Mouse (Mus musculus): ENCODE measurements around the gene Angptl7. TPM values are rescaled to one million over a fixed set of nuclear protein-coding genes. Genes with fewer than 3 reads are reported as not detected.

Gene Angptl7
- polyA plus RNA-seq, 1 experiment from 2014 or later = 1.2 TPM

DNA sequence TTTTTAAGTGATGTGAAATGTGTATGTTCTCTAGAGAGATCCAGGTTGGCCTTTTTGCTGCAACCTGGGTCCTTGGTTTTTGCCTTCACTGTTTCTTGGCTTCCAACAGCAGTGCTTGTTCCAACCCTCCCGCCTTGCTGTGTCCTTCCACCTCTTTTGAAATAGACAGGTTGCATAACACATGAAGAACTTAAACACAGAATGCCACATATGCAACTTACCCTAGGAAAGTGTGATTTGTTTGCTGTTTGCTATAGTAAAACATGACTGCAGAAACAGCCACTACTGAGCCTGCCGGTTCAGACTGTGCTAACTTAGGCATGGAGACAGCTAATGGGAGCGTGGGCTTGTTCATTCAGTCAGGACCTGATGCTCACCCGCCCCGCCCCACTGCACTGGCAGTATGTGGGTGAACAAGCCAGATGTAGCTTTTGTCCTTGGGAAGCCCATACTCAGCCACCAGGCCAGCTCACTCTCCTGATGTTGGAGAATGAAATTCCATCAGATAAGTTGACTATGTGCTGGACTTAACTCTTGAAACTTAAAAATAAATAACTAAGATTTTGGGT lies 33.7 kb downstream of the Angptl7 start:
- H3K4me3 ChIP-seq (ENCODE audit: low read depth, low read length) = no peak overlapping the region
- H3K36me3 ChIP-seq (ENCODE audit: control insufficient read depth, insufficient read depth, low read length) = peaks cover 50% of the 10 kb centered on the region
- no peak overlapping the region for H3K9ac ChIP-seq (ENCODE audit: low read length)
- 87% methylated on average over 5 of the region's 5 CpGs for WGBS
- no peak for DNase-seq (ENCODE audit: low spot score)
- H3K27me3 ChIP-seq (ENCODE audit: control insufficient read depth, insufficient read depth, low read length) = no peaks in the 10 kb centered on the region
- no peak overlapping the region for H3K27ac ChIP-seq (replicated peaks)
- no peaks in the 10 kb centered on the region for H3K4me1 ChIP-seq (replicated peaks; ENCODE audit: control insufficient read depth, insufficient read depth)
- ATAC-seq (ENCODE audit: low FRiP score, low TSS enrichment) = no peak
- H3K9me3 ChIP-seq (ENCODE audit: control insufficient read depth, low read length) = no peaks in the 10 kb centered on the region
- H3K4me2 ChIP-seq (replicated peaks; ENCODE audit: low read depth) = no peak overlapping the region
- TF ChIP-seq EP300 (optimal IDR thresholded peaks at IDR 0.05) (no peak), CTCF (IDR thresholded peaks at IDR 0.05; ENCODE audit: low read depth) (no peak)

DNA sequence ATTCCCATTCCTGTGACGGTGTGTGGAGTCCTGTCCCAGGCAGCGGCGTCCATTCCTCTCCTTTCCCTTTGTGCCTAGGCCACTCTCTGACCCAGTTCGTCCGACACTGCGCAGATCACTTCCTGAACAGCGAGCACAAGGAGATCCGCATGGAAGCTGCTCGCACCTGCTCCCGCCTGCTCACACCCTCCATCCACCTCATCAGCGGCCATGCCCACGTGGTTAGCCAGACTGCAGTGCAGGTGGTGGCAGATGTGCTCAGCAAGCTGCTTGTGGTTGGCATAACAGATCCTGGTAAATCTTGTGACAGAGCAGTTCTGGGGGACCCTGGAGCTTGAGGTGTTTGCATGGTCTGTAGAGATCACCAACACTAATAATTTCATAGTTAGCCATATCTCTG lies 35.4 kb downstream of the Angptl7 start:
- Histone ChIP-seq H3K36me3 (ENCODE audit: control insufficient read depth, insufficient read depth, low read length) (peaks cover 42% of the 10 kb centered on the region), H3K9me3 (ENCODE audit: control insufficient read depth, low read length) (no peaks in the 10 kb centered on the region), H3K4me2 (replicated peaks; ENCODE audit: low read depth) (no peak overlapping the region), H3K4me1 (replicated peaks; ENCODE audit: control insufficient read depth, insufficient read depth) (no peaks in the 10 kb centered on the region), H3K27ac (replicated peaks) (no peak overlapping the region), H3K27me3 (ENCODE audit: control insufficient read depth, insufficient read depth, low read length) (no peaks in the 10 kb centered on the region), H3K9ac (ENCODE audit: low read length) (no peak overlapping the region), H3K4me3 (ENCODE audit: low read depth, low read length) (no peak overlapping the region)
- no peak for DNase-seq (ENCODE audit: low spot score)
- 88% methylated on average over 12 of the region's 12 CpGs for WGBS
- no peak for TF ChIP-seq EP300 (optimal IDR thresholded peaks at IDR 0.05)
- TF ChIP-seq CTCF (IDR thresholded peaks at IDR 0.05; ENCODE audit: low read depth) = no peak
- ATAC-seq (ENCODE audit: low FRiP score, low TSS enrichment) = no peak

DNA sequence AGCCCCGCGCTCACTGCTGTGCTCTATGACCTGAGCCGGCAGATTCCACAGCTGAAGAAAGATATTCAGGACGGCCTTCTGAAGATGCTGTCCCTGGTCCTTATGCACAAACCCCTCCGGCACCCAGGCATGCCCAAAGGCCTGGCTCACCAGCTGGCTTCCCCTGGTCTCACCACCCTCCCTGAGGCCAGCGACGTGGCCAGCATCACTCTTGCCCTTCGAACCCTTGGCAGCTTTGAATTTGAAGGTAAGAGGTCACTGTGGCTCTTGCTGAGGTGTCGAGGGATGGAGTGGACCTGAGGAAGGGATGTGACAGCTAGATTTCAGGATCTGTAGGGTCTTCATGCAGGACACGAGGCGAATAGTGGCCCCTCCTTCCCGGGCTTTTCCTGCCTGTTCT lies 36.0 kb downstream of the Angptl7 start:
- 87% methylated on average over 12 of the region's 12 CpGs for WGBS
- DNase-seq (ENCODE audit: low spot score) (no peak), ATAC-seq (ENCODE audit: low FRiP score, low TSS enrichment) (no peak)
- Histone ChIP-seq H3K9ac (ENCODE audit: low read length) (no peak overlapping the region), H3K9me3 (ENCODE audit: control insufficient read depth, low read length) (no peaks in the 10 kb centered on the region), H3K27ac (replicated peaks) (no peak overlapping the region), H3K4me1 (replicated peaks; ENCODE audit: control insufficient read depth, insufficient read depth) (no peaks in the 10 kb centered on the region), H3K4me3 (ENCODE audit: low read depth, low read length) (no peak overlapping the region), H3K4me2 (replicated peaks; ENCODE audit: low read depth) (no peak overlapping the region), H3K27me3 (ENCODE audit: control insufficient read depth, insufficient read depth, low read length) (no peaks in the 10 kb centered on the region), H3K36me3 (ENCODE audit: control insufficient read depth, insufficient read depth, low read length) (peaks cover 42% of the 10 kb centered on the region)
- TF ChIP-seq CTCF (IDR thresholded peaks at IDR 0.05; ENCODE audit: low read depth) (no peak), EP300 (optimal IDR thresholded peaks at IDR 0.05) (no peak)

- H3K36me3 ChIP-seq (ENCODE audit: control insufficient read depth, insufficient read depth, low read length) = peaks cover 42% of the 10 kb centered on the region
- no peak for ATAC-seq (ENCODE audit: low FRiP score, low TSS enrichment)
Observed at GRCm38 (mm10) chr4:148463208-148463960, 36.9 kb downstream of the Angptl7 start.

GRCm38 (mm10) chr4:148462717-148463116 lies 37.5 kb downstream of the Angptl7 start:
- 94% methylated on average over 13 of the region's 13 CpGs for WGBS
- no peak overlapping the region for H3K9ac ChIP-seq (ENCODE audit: low read length)
- no peaks in the 10 kb centered on the region for H3K27me3 ChIP-seq (ENCODE audit: control insufficient read depth, insufficient read depth, low read length)
- no peak for DNase-seq (ENCODE audit: low spot score)
- H3K4me1 ChIP-seq (replicated peaks; ENCODE audit: control insufficient read depth, insufficient read depth) = no peaks in the 10 kb centered on the region
- H3K36me3 ChIP-seq (ENCODE audit: control insufficient read depth, insufficient read depth, low read length) = peaks cover 36% of the 10 kb centered on the region
- no peak overlapping the region for H3K4me2 ChIP-seq (replicated peaks; ENCODE audit: low read depth)
- no peak overlapping the region for H3K4me3 ChIP-seq (ENCODE audit: low read depth, low read length)
- ATAC-seq (ENCODE audit: low FRiP score, low TSS enrichment) = no peak
- H3K9me3 ChIP-seq (ENCODE audit: control insufficient read depth, low read length) = no peaks in the 10 kb centered on the region
- H3K27ac ChIP-seq (replicated peaks) = no peak overlapping the region
- no peak for TF ChIP-seq CTCF (IDR thresholded peaks at IDR 0.05; ENCODE audit: low read depth)
- no peak for TF ChIP-seq EP300 (optimal IDR thresholded peaks at IDR 0.05)

More at GRCm38 (mm10) chr4:148463208-148463960, 36.9 kb downstream of the Angptl7 start:
- no peak overlapping the region for H3K4me2 ChIP-seq (replicated peaks; ENCODE audit: low read depth)
- H3K27ac ChIP-seq (replicated peaks) = no peak overlapping the region
- no peak for DNase-seq (ENCODE audit: low spot score)
- no peaks in the 10 kb centered on the region for H3K27me3 ChIP-seq (ENCODE audit: control insufficient read depth, insufficient read depth, low read length)
- WGBS = 68% methylated on average over 14 of the region's 14 CpGs
- no peaks in the 10 kb centered on the region for H3K9me3 ChIP-seq (ENCODE audit: control insufficient read depth, low read length)
- H3K9ac ChIP-seq (ENCODE audit: low read length) = no peak overlapping the region
- TF ChIP-seq EP300 (optimal IDR thresholded peaks at IDR 0.05) (no peak), CTCF (IDR thresholded peaks at IDR 0.05; ENCODE audit: low read depth) (peak; percentile 67)
- H3K4me1 ChIP-seq (replicated peaks; ENCODE audit: control insufficient read depth, insufficient read depth) = no peaks in the 10 kb centered on the region
- H3K4me3 ChIP-seq (ENCODE audit: low read depth, low read length) = no peak overlapping the region

- ATAC-seq (ENCODE audit: low FRiP score, low TSS enrichment) = no peak
- TF ChIP-seq EP300 (optimal IDR thresholded peaks at IDR 0.05) (no peak), CTCF (IDR thresholded peaks at IDR 0.05; ENCODE audit: low read depth) (peak; percentile 37)
- Histone ChIP-seq H3K4me3 (ENCODE audit: low read depth, low read length) (no peak overlapping the region), H3K9me3 (ENCODE audit: control insufficient read depth, low read length) (no peaks in the 10 kb centered on the region), H3K27ac (replicated peaks) (no peak overlapping the region), H3K4me2 (replicated peaks; ENCODE audit: low read depth) (no peak overlapping the region), H3K27me3 (ENCODE audit: control insufficient read depth, insufficient read depth, low read length) (no peaks in the 10 kb centered on the region), H3K4me1 (replicated peaks; ENCODE audit: control insufficient read depth, insufficient read depth) (no peaks in the 10 kb centered on the region), H3K36me3 (ENCODE audit: control insufficient read depth, insufficient read depth, low read length) (peaks cover 36% of the 10 kb centered on the region), H3K9ac (ENCODE audit: low read length) (no peak overlapping the region)
- no peak for DNase-seq (ENCODE audit: low spot score)
- WGBS = 82% methylated on average over 4 of the region's 4 CpGs
Observed at GRCm38 (mm10) chr4:148461772-148462171, 38.5 kb downstream of the Angptl7 start.
